17 mouse cellular contexts compared by ENCODE assay signal in genomic region chr6:138503946-138504345, GRCm38 (mm10).
"Had no signal": no experiment of that assay in that cellular context is flagged by ENCODE, and none has a peak within 500 bp of the region (broad histone marks: within the 10 kb centered on the region; RNA-seq: fewer than 3 reads in every experiment).

No protein-coding gene starts in this region.

- DNase-seq: gastrocnemius, postnatal 14 days; gastrocnemius, postnatal 36 days; heart, adult 11 months; heart, adult 2 months; heart, postnatal 10 days; heart, postnatal 4 days; kidney, adult 18-20 months; kidney, adult 8-10 months; kidney, postnatal 10 days; kidney, postnatal 25 days; kidney, postnatal 4 days; liver; liver, embryonic 13.5 days had no signal

- ATAC-seq: hindbrain, embryonic 16.5 days; inflammation-experienced regulatory T-cells, adult 6 months; intestine, embryonic 15.5 days; intestine, postnatal 0 days had no signal
